Mouse (Mus musculus): ENCODE results near the gene Efna2.
"Not testable (repeated sequence)": the region's sequence is repeated elsewhere in the genome, so short reads cannot be mapped to it uniquely, and the experiment has no call there.

Gene Efna2

DNA sequence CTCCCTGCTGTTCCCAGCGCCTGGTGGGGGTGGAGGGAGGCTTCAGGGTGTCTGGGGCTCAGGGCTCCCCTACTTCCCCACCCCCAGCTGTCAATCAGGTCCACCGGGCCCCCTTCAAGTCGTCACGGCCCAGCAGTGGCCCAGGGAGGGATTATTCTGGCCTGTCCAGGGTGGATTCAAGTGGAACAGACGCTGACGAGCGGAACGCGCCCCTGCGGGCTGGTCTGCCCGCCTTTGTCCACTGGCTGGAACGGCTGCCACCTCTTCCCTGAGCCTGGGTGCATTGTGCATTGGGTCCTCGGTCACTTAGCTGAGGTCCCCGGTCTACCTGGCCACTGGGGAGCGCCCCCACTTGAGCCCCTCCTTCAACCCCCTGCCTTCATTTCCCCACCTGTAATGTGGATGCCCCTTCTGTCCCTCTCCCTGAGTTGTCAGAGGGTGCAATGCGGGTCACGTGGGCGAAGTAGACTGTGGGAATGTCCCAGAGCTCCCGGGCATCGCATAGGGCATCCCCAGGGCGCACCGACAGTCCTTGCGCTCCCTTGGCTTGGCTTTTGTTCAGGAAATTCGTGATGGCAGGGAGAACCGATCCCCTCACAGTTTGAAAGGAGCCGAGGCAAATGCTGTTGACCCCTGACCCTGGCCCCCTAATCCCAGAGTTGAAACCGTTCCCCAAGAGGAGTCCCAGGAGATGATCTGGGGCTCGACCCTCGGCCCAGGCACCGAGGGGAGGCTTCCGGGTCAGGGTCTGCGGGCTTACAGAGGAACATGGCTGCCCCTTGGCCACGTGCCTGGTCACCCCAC lies 17.7 kb downstream of the Efna2 start:
- no peak for DNase-seq

DNA sequence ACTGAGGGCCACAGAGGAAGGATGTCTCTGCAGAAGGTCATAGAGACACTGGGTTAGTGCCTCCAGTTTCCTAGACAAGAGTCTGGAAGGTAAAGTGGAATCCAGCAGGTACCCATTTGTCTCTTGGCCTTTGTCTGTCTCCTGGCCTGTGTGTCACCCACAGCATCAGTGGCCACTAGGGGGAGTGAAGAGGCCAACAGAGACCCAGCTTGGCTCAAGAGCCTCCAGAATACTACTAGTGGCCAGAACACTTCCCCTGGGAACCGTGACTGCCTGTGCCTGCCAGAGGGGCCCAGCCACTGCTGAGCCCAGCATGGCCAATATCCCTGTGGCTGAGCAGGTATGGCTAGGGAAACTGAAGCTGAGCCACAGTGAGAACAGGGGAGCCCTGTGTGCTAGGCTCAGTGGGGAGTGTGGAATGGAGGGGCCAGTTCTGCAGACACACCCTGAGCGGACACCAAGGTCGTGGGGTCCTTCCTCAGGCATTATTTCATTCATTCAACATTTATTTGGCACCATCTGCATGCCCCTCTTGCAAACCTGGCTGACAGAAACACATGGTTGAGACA lies 20.2 kb downstream of the Efna2 start:
- DNase-seq, result peak; percentile 82

DNA sequence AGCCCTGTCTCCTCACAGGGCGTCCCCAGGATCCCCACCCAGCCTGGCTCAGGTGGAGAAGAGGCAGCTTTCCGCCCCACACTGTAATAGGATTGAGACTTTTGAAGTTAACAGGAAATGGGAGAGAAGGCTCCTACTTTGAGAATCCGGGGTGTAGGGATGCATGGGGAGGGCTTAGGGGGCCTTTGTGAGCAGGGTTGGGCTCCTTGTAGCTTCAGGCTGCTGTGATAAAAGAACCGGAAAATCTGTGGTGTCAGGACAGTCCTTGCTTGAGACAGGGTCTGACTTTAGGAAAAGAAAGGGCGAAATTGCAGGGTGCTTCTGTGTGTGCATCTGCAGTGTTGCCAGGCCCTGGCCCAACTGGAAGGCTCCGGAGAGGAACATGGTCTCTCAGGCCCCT lies 21.2 kb downstream of the Efna2 start:
- DNase-seq, result no peak

DNA sequence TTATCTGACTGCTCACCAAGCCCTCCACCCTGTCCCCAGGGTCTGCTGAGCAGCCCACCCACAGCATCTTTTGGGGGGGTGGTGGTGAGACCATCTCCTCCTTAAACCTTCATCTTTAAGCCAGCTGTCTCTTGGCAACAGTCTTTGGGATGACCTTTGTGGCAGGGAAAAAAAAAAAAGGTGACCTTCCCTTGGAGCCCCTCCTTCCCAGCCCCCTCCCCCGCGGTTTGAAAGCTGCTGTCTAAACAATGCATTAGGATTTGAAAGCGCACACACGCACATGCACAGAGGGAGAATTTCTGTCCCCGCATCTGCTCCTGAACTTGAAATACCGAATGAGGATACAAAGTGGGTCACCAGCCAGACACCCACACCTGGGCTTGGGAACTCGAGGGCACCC lies 24.8 kb downstream of the Efna2 start:
- DNase-seq, result no peak

DNA sequence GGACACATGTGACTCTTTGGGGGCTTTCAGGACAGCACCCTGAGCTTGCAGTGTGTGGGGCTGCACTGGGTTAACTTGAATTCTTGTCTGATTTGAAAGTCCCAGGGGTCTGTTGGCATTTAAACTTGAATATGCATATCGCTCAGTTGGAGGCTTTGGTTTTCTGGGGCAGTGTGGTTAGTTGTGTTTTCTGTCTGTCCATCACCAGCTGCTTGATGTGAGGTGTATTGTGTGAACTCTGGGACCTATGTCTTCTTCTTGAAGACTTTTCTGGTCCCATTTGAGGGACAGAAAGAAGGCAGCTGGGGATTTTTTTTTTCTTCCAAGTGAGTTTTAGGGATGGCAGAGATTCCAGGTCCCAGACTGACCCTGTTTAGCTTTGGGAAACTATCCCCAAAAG lies 27.9 kb downstream of the Efna2 start:
- DNase-seq, result no peak

DNA sequence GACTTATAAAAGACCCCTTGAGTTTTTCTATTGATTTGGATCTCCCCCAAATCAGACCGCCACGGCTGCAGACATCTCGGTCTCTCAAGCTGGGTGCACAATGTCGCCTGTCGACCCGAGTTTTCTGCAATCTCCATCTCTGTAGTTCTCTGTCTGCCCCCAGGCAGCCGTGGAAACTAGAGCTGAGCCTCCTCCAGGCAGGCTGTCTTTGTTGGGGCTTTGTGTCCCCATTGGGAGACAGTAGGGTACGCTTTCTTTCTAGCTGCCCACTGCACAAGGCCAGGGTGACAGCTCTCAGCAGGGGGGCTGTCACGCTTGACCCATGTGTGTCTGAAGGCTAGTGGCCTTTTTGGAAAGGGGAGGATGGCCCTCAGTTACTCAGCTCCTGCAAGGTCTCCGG lies 28.4 kb downstream of the Efna2 start:
- DNase-seq, result no peak

DNA sequence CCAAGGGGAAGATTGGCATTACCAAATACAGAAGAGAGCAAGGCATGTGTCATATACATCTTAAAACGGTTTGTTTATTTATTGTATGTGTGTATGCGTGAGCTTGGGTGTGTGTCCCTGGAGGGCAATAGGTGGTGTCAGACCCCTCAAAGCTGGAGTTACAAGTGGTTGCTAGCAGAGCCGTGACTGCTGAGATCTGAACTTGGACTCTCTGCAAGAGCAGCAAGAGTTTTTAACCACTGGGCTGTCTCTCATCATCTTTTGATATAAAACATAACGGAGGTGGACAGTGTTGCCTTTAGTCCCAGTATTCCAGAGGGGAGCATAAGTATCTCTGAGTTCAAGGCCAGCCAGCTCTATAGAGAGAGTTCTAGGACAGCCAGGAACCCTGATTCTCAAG lies 29.0 kb downstream of the Efna2 start:
- no peak for DNase-seq

DNA sequence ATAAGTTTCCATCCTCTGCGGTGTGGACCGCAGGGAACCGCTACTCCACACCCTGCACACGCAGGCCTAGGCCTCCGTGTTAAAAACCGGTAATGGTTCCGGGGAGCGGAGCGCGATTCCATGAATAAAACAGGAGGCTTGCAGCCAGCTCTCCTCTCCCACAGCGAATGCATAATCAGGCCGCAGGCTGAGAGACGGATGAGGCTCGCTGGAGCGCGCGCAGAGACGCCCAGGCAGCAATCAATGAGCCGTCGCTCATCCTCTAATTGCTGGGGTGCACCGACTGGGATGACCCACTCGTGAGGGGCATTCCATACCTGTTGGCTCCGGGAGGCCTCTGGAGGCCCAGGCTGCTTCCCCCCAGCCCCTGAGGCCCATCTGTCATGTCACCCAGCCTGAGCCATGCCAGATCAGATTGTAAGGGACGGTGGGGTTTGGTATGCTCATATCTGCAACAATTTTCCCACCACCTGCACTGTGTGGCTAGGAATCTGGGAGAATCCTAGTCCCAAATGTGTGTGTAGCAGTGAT lies 29.6 kb downstream of the Efna2 start:
- no peak for DNase-seq

DNA sequence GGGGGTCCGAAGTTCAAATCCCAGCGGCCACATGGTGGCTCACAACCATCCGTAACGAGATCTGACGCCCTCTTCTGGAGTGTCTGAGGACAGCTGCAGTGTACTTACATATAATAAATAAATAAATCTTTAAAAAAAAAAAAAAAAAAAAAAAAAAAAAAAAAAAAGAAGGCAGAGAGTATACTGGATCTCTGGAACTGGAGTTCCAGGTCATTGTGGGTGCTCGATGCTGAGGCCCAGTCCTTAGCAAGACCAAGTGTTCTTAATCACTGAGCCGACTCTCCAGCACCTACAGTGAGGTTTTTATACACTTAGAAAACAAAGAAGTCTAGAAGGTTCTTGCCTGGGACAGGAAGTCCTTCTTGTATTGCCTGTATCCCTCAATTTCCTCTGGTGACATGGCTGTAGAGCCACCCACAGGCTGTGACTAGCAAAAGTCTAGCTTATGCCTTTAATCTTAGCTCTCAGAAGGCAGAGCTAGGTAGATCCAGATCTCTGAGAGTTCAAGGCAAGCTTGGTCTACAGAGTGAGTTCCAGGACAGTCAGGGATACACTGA lies 32.3 kb downstream of the Efna2 start:
- DNase-seq, result not testable (repeated sequence)

DNA sequence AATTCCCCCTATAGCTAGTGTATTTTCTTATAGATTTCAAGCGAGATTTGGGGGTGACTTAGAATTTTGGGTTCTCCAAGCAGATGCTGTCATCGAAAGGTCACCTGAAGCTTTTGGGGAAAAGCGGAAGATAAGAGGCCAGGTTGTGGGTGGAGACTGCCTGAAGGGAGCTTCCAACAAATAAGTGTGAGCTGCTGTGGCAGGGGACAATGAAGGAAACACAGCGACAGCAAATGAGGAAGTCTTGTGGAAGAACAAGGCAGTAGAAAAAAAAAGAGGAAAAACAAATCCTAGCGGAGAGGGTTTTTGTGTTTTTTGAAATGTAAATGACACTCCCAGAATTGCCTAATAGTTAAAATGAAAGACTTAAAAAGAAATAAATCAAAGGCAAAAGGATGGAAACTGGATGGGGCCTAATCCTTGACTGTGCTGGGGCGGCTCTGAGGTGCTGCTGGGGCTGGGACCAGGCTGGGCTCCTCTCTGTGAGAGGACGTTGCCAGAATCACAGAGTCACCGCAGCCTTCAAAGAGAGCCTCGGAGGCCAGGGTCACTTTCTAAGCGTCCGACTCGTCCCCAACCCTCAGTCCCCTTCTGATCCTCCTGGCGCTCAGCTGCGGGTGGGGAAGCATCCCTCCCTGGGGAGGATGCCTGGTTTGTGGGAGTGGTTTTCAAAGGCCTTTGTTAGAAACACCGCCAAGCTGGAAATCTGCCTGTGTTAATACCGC lies 35.9 kb downstream of the Efna2 start:
- DNase-seq, result no peak

DNA sequence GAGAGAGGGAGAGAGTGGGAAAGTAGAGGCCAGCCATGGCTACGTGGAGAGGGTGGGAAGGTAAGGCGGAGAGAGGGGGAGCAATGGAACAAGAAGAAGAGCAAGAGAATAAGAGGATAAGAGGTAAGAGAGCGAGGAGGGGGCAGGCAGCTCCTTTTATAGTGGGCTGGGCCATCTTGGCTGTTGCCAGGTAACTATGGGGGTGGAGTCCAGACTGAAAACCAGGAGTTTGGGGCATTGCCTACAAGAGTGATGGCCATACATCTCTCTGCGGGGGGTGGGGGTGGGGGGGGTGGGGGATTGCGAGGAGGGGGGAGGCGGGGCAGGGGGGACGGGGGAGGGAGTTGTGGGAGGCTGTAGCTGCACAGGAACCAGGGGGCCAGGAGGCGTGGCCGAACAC lies 41.4 kb downstream of the Efna2 start:
- DNase-seq, result no peak

DNA sequence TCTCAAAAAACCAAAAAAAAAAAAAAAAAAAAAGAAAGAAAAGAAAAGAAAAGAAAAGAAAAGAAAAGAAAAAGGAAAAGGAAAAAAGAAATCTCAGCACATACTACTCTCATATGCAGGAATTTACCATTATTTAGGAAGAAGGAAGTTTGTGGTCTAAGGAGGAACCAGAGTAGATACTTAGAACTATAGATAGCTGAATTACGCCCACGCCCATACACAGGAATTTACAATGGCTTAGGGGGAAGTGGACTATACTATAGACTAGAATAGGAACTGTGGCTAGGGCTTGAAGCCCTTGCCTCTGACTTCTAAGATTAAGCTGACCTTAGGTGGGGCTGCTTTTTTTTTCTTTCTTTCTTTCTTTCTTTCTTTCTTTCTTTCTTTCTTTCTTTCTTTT lies 43.9 kb downstream of the Efna2 start:
- not testable (repeated sequence) for DNase-seq

DNA sequence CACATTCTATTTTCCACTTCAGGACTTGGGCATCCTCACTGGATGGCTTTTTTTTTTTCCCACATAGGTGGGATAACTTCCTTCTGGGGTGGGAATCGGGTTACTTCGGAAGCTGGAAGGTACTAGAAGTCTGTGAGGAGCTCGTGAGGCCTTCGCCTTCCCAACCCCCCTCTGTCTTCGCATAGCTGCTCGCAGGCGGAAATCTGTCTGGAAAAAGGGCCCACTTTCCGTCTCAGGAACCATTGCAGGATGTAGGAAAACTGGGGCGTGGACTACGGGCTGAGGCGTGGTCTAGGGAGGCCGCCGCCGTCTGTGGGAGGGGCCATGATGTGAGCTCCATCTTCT lies 46.8 kb downstream of the Efna2 start:
- no peak for DNase-seq

DNA sequence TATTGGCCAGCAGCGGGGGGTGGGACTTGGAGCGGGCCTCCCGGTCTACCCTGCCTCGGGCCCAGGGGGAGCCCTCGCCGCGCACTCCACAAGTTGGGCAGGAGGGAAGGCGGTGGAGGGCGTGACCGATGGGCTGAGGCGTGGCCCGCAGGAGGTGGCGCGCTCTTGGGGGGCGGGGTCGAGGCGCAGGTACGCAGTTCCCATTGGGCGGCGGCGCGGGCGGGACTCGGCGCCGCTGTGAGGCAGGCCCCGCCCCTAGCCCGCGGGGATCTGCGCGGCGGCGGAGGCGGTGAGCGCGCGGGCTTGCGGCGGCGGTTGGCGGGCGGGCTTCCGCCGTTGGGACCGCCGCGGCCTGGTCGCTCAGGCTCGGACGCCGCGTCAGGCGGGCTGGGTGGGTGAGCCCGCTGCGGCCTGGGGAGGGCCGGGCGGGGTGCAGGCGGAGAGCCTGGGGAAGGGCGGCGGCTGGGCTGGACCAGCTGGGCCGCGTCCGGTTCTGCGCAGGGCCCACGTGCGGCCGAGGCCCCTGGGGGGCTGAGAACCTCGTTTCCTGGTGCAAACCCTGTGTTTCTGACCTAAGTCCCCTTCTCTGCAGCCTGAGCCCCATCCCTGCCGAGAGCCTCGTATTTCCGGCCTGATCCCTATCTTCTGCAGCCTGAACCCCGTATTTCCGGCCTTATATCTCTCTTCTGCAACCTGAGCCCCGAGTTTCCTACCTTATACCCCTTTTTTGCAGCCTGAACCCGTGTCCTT lies 47.3 kb downstream of the Efna2 start, which contains the start of gene Mum1:
Gene Mum1, plus strand, starts transcription at position 19 of the 750 bp plus-strand sequence.
- peak; percentile 99 for DNase-seq

DNA sequence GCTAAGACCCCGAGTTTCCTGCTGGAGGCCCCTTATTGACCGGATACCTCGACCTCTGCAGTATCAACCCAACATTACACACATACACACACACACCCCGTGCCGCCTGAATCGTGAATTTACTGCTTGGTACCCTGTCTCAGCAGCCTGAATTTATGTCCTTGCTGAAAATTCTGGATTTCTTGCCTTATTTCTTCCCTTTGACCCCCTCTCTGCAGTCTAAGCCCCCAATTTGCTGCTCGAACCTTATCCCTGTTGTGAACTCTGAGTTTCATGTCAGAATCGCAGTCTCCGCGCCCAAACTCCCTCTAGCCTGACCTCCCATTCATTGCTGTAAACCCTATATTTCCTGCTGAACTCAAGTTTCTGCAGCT lies 47.9 kb downstream of the Efna2 start:
- DNase-seq, result no peak

DNA sequence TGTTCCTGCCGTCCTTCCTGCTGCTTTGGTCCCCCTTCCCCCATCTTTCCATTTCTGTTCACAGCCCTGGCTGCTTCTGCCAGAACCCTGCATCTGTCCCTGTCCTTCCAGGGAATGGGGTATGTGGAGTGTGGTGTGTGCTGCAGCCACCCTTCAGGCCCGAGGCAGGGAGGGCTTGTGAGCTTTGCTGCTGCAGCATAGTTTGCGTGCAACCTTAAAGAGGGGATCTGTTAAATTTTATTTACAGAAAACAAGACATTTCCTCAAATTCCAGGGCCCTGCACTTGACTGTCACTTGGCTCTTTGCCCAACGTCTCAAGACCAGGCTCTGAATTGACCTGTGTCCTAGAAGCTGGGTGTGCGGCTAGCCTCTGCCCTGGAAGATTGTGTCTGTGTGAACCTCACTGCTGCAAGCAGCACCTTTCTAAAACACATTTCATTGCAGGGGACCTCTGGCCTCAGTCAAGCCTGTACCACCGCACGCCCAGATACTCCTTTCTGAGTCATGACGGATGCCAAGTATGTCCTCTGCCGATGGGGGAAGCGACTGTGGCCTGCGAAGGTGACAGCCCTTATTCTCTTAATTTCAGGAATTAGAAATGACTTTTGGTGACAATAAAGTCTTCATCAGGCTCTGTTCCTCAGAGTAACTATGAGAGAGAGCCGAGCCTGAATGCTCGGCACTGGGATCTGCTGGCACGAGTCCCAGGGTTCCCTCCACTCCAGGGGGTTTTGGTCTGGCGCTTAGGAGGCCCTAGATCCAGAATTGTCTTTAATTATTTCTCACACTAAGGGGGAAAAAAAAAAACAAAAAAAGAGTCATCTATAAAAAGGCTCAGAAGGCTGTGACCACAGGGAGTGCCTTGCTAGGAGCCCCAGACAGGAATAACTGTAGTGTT lies 48.8 kb downstream of the Efna2 start:
- DNase-seq, result no peak

DNA sequence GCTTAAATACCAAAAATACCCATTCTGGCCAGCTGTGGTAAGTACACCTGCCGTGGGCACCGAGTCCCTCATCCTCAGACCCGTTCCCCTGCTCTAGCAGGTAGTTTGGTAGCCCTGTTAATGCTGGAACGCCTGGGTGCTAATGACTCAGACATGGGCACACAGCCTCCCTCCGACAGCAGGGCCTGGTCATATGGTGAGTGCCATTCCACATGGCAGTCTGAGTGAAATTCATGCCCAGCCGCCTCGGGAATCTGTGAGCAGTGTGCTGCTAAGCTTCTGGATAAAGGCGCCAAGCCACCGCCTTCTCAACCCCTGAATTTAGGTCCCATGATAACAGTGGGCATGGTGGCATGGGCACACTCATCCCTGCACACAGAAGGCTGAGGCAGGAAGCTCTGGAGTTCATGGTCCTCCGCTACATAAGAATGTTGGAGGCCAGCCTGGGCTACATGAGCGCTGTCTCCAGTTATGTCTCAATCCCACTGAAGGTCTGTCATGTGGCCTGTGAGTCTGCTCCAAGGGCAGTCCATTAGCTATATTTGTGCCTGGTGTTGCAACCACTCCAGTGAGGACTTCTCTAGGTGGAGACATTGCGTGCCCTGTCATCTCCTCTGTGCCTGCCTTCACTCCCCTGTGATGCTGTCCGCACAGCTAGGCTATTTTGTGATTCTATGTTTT lies 57.0 kb downstream of the Efna2 start:
- no peak for DNase-seq

DNA sequence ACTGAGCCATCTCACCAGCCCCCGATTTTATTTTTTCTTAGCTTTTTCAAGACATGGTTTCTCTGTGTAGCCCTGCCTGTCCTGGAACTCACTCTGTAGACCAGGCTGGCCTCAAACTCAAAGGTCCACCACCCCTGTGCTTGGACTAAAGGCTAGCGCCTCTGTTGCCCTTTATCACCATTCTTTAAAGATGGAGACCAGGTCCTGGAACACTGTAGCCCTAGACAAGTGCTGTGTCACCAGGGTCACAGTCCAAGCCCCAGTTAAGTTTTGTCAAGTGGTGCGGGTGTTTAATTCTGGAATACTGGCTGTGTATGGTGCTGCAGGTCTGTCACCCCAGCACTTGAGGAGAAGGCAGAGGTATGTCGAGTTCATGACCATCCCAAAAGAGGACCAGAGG lies 57.7 kb downstream of the Efna2 start:
- no peak for DNase-seq

DNA sequence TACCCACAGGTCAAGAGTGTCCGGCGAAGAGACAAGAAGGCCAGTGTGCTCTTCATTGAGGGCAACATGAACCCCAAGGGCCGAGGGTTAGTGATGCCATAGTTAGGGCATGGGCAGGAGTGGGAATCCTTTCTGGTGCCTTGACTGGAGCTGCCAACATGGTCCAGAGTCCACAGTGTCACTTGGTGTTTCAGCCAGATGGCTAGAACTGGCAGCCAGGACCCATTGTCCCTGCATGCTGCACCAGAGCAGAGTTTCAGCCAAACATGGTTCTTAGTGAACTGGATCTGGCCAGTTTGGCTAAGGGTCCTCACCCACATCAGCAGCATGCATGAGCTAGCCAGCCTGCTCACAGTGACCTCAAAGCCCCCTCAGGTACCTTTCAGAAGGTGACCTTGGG lies 59.0 kb downstream of the Efna2 start:
- no peak for DNase-seq

Measured in cerebellum, adult 11 months (tissue).